Mouse (Mus musculus) ES-E14 (cell line): ENCODE results near the gene Dkkl1. TPM values are rescaled to one million over a fixed set of nuclear protein-coding genes. Genes with fewer than 3 reads are reported as not detected.

Experiments used
- DNase-seq: peaks from one replicate; pipeline ENCODE4 v3.0.0-alpha.2; 2013; ENCODE audit warnings: low read depth, low spot score
- H3K27ac ChIP-seq: 2 replicates; pipeline ENCODE4 v1.5.1; 2012; ENCODE audit warnings: low read depth, mild to moderate bottlenecking, low read length, moderate library complexity, mixed read lengths; ENCODE audit not compliant: poor library complexity, insufficient read depth, severe bottlenecking
- H3K36me3 ChIP-seq: 2 replicates; pipeline ENCODE4 v1.6.1; 2012; ENCODE audit warnings: mild to moderate bottlenecking, low read length, moderate library complexity, mixed read lengths; ENCODE audit not compliant: control insufficient read depth, poor library complexity, insufficient read depth, severe bottlenecking
- H3K4me1 ChIP-seq, 2 experiments: fragments of 150-350 bp in 1 of 2; sonication (generic) in 1 of 2; 2 replicates each; pipeline ENCODE4 v1.6.1; 2012; ENCODE audit warnings: low read length in 2 of 2, mild to moderate bottlenecking in 1 of 2, mixed read lengths in 1 of 2; ENCODE audit not compliant: control insufficient read depth in 2 of 2, insufficient read depth in 2 of 2, poor library complexity in 1 of 2
- H3K4me3 ChIP-seq, 2 experiments: fragments of 150-350 bp in 1 of 2; sonication (generic) in 1 of 2; 2 replicates each; pipeline ENCODE4 v1.5.1; 2012; ENCODE audit warnings: low read length in 2 of 2, low read depth in 1 of 2, mild to moderate bottlenecking in 1 of 2, mixed read lengths in 1 of 2; ENCODE audit not compliant: insufficient read depth in 1 of 2, poor library complexity in 1 of 2, severe bottlenecking in 1 of 2
- H3K9ac ChIP-seq: 2 replicates; pipeline ENCODE4 v1.6.1; 2012; ENCODE audit warnings: low read depth, mild to moderate bottlenecking, low read length, mixed read lengths; ENCODE audit not compliant: poor library complexity, insufficient read depth, severe bottlenecking
- H3K9me3 ChIP-seq: fragments of 150-350 bp; sonication (generic); 2 replicates; pipeline ENCODE4 v1.6.1; 2012; ENCODE audit warnings: low read depth, mild to moderate bottlenecking, low read length; ENCODE audit not compliant: control insufficient read depth, insufficient read depth
- CHD2 ChIP-seq: IDR thresholded peaks from 2 replicates; pipeline ENCODE4 v1.6.1; 2014; ENCODE audit warnings: mild to moderate bottlenecking, low read depth, low read length, inconsistent platforms
- HCFC1 ChIP-seq: IDR thresholded peaks from 2 replicates; pipeline ENCODE4 v1.6.1; 2012; ENCODE audit warnings: low read length, inconsistent platforms, borderline replicate concordance; ENCODE audit not compliant: insufficient read depth
- MAFK ChIP-seq: IDR thresholded peaks from 2 replicates; pipeline ENCODE4 v1.6.1; 2014; ENCODE audit warnings: mild to moderate bottlenecking, low read depth, low read length, inconsistent platforms; ENCODE audit not compliant: insufficient read depth
- ZC3H11A ChIP-seq: IDR thresholded peaks from 2 replicates; pipeline ENCODE4 v1.6.1; 2012; ENCODE audit warnings: low read depth, mild to moderate bottlenecking, inconsistent platforms, low read length, borderline replicate concordance
- ZNF384 ChIP-seq: IDR thresholded peaks from 2 replicates; pipeline ENCODE4 v1.6.1; 2012; ENCODE audit warnings: low read depth, low read length, inconsistent platforms
- in situ Hi-C, 2 experiments: fragments of 600-800 bp; cut with MboI; formaldehyde crosslinking; loops; one replicate each; pipeline ENCODE4 v1.15.1; 2025; ENCODE audit warnings: low sequenced_read_pairs in 2 of 2, inconsistent platforms in 1 of 2; ENCODE audit not compliant: unreplicated experiment in 2 of 2
- total RNA-seq: library from RNA; depleted of rRNA; stranded (reverse); fragments of 300-350 nt; gene quantifications from 2 replicates; pipeline ENCODE4 v1.2.3, GENCODE M21; 2012; rRNA removed

The Dkkl1 gene
- total RNA-seq, 1 experiment, result 6.9 TPM

DNA sequence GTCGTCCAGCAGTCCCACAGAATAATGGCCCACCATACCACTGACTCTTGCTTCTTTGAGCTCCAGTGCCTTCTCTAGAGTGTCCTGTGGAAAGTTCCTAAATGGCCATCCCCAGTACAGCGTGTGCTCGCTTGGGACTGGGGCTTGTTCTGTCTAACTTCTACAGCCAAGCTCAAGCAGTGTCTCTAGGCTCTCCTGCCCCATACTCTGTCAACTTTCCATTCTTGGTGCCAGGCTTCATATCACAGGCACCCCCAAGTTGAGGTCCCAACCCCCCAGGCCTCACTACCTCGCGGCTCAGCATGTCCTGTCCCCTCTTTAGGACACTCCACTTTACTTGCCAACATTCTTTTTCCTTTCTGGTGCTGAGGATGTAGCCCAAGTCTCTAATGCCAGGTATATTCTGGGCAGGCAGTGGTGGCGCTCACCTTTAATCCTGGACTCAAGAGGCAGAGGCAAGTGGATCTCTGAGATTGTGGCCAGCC, 51.6 kb downstream of the Dkkl1 start:
- no peaks in the 10 kb centered on the region for H3K9me3 ChIP-seq
- in situ Hi-C loops, result no loop called here
- H3K4me3 ChIP-seq, result no peak overlapping the region
- no peak for DNase-seq
- H3K9ac ChIP-seq, result no peak overlapping the region
- peaks cover 4% of the 10 kb centered on the region in 2 experiments; a peak in 2 of 4 replicates for H3K4me1 ChIP-seq
- H3K36me3 ChIP-seq, result peaks cover 11% of the 10 kb centered on the region
- TF ChIP-seq CHD2 (no peak), HCFC1 (no peak), ZNF384 (no peak), MAFK (no peak), ZC3H11A (no peak)
- no peak overlapping the region for H3K27ac ChIP-seq

DNA sequence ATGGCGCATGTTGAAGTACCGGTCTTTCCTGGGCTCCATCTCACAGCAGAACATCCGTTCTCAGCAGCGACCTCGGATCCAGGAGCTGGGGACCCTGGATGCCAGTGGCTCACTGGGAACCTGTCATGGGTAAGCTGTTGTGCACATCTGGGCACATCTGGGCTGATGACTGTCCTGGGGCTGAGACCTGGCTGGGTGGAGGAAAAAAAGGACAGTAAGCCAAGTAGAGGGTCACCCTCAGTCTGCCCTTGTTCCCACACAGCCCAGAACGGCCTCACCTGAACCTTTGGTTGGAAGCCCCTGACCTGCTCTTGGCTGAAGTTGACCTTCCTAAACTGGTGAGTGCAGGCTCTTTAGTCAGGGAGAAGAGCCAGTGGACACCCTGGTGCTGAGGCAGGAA, 53.0 kb downstream of the Dkkl1 start:
- Histone ChIP-seq H3K9ac (no peak overlapping the region), H3K9me3 (no peaks in the 10 kb centered on the region), H3K4me3 (no peak overlapping the region), H3K27ac (no peak overlapping the region), H3K36me3 (peaks cover 11% of the 10 kb centered on the region), H3K4me1 (peaks cover under 1 to 5% of the 10 kb centered on the region in 2 experiments; a peak in 2 of 4 replicates)
- TF ChIP-seq CHD2, result no peak
- no peak for TF ChIP-seq HCFC1
- no peak for TF ChIP-seq MAFK
- no peak for TF ChIP-seq ZC3H11A
- no peak for TF ChIP-seq ZNF384
- no peak for DNase-seq
- in situ Hi-C loops, result no loop called here

Other genes with a start within 250 kb of the Dkkl1 start
- gene Cpt1c, start 237.3 kb downstream of the Dkkl1 start, total RNA-seq, result 60.3 and 123 TPM in 2 replicates
- 413 and 429 TPM in 2 replicates for gene Prmt1, start 225.6 kb downstream of the Dkkl1 start, total RNA-seq
- gene Irf3, start 214.5 kb downstream of the Dkkl1 start, total RNA-seq, result 45.9 and 68.4 TPM in 2 replicates
- gene Bcl2l12, start 213.4 kb downstream of the Dkkl1 start, total RNA-seq, result 11.9 and 13.0 TPM in 2 replicates
- 39.0 and 39.2 TPM in 2 replicates for gene Scaf1, start 195.8 kb downstream of the Dkkl1 start, total RNA-seq
- gene Rras, start 194.2 kb downstream of the Dkkl1 start, total RNA-seq, result 11.1 and 14.4 TPM in 2 replicates
- 32.3 and 37.5 TPM in 2 replicates for gene Prr12, start 159.3 kb downstream of the Dkkl1 start, total RNA-seq
- 94.2 and 106 TPM in 2 replicates for gene Nosip, start 149.7 kb downstream of the Dkkl1 start, total RNA-seq
- gene Prrg2, start 149.5 kb downstream of the Dkkl1 start, total RNA-seq, result 9.8 and 11.4 TPM in 2 replicates
- gene Rcn3, start 119.9 kb downstream of the Dkkl1 start, total RNA-seq, result 137 and 207 TPM in 2 replicates
- gene Fcgrt, start 108.3 kb downstream of the Dkkl1 start, total RNA-seq, result 10.6 and 15.1 TPM in 2 replicates
- 1,746 and 1,854 TPM in 2 replicates for gene Rps11, start 87.7 kb downstream of the Dkkl1 start, total RNA-seq
- 3,971 and 5,136 TPM in 2 replicates for gene Rpl13a, start 83.4 kb downstream of the Dkkl1 start, total RNA-seq
- 0.36 and 0.90 TPM in 2 replicates for gene Gm45713, start 75.9 kb downstream of the Dkkl1 start, total RNA-seq
- gene Flt3l, start 75.7 kb downstream of the Dkkl1 start, total RNA-seq, result 1.8 and 1.9 TPM in 2 replicates
- gene Pih1d1, start 57.8 kb downstream of the Dkkl1 start, total RNA-seq, result 69.9 and 70.2 TPM in 2 replicates
- gene Aldh16a1, start 57.6 kb downstream of the Dkkl1 start, total RNA-seq, result 108 and 115 TPM in 2 replicates
- 3.4 and 4.4 TPM in 2 replicates for gene Slc17a7, start 48.2 kb downstream of the Dkkl1 start, total RNA-seq
- gene Gfy, start 32.6 kb downstream of the Dkkl1 start, total RNA-seq, result 0.11 TPM in 1 of 2 replicates, not detected in the other
- gene Pth2, start 31.2 kb downstream of the Dkkl1 start, total RNA-seq, result 0.54 TPM in 1 of 2 replicates, not detected in the other
- 2.4 and 2.7 TPM in 2 replicates for gene Ccdc155, start 7.3 kb downstream of the Dkkl1 start, total RNA-seq
- gene Tead2, start 3.6 kb upstream of the Dkkl1 start, total RNA-seq, result 95.9 and 111 TPM in 2 replicates
- gene Cd37, start 27.0 kb upstream of the Dkkl1 start, total RNA-seq, result 37.6 and 50.8 TPM in 2 replicates
- gene Slc6a16, start 28.9 kb upstream of the Dkkl1 start, total RNA-seq, result 12.7 and 14.6 TPM in 2 replicates
- 0.21 and 0.67 TPM in 2 replicates for gene Slc6a21, start 65.4 kb upstream of the Dkkl1 start, total RNA-seq
- 26.5 and 48.5 TPM in 2 replicates for gene Trpm4, start 121.6 kb upstream of the Dkkl1 start, total RNA-seq
- 0.71 and 1.4 TPM in 2 replicates for gene Hrc, start 123.1 kb upstream of the Dkkl1 start, total RNA-seq
- 6.9 and 12.6 TPM in 2 replicates for gene Ppfia3, start 154.9 kb upstream of the Dkkl1 start, total RNA-seq
- gene Lin7b, start 158.4 kb upstream of the Dkkl1 start, total RNA-seq, result 5.6 and 11.3 TPM in 2 replicates
- gene Snrnp70, start 183.6 kb upstream of the Dkkl1 start, total RNA-seq, result 303 and 310 TPM in 2 replicates
- gene Kcna7, start 193.5 kb upstream of the Dkkl1 start, total RNA-seq, result 0.85 and 2.3 TPM in 2 replicates
- gene Ntf5, start 201.5 kb upstream of the Dkkl1 start, total RNA-seq, result 2.4 and 3.6 TPM in 2 replicates
- 0.37 TPM in 1 of 2 replicates, not detected in the other for gene Lhb, start 208.7 kb upstream of the Dkkl1 start, total RNA-seq
- gene Gys1, start 222.7 kb upstream of the Dkkl1 start, total RNA-seq, result 26.1 and 26.8 TPM in 2 replicates
- gene Ruvbl2, start 225.9 kb upstream of the Dkkl1 start, total RNA-seq, result 228 and 281 TPM in 2 replicates
- gene Ftl1, start 247.7 kb upstream of the Dkkl1 start, total RNA-seq, result 398 and 408 TPM in 2 replicates